Mouse (Mus musculus) cerebellum, adult 2 months (tissue): ENCODE data around the gene Slc7a14. TPM values are rescaled to one million over a fixed set of nuclear protein-coding genes. Genes with fewer than 3 reads are reported as not detected.
A peak's percentile ranks its signal among the peaks of the same experiment; 100 is the strongest.

Experiments used
- DNase-seq, 2 experiments: peaks; one replicate each; pipeline ENCODE4 v3.0.0; 2021
- H3K27ac ChIP-seq: fragments of 200-500 bp; 2 replicates; pipeline ENCODE4 v1.5.1; 2012; ENCODE audit warnings: low read length, control low read depth, inconsistent platforms; ENCODE audit not compliant: insufficient read depth
- H3K27me3 ChIP-seq: fragments of 200-500 bp; 2 replicates; pipeline ENCODE4 v1.6.1; 2012; ENCODE audit warnings: inconsistent platforms, mild to moderate bottlenecking, low read length, moderate library complexity; ENCODE audit not compliant: control insufficient read depth, insufficient read depth
- H3K4me1 ChIP-seq: fragments of 200-500 bp; 2 replicates; pipeline ENCODE4 v1.6.1; 2011; ENCODE audit warnings: low read length; ENCODE audit not compliant: control insufficient read depth, insufficient read depth
- H3K4me3 ChIP-seq: fragments of 200-500 bp; replicated peaks from 2 replicates; pipeline ENCODE3; 2011; ENCODE audit warnings: mild to moderate bottlenecking, low read depth, low read length, control low read depth; ENCODE audit not compliant: insufficient read depth
- CTCF ChIP-seq: fragments of 200-500 bp; IDR thresholded peaks from 2 replicates; pipeline ENCODE4 v1.5.1; 2011; ENCODE audit warnings: low read depth, mild to moderate bottlenecking, control low read depth, low read length, moderate library complexity, borderline replicate concordance; ENCODE audit not compliant: insufficient read depth
- POLR2A ChIP-seq: fragments of 200-500 bp; IDR thresholded peaks from 2 replicates; pipeline ENCODE4 v1.6.1; 2011; ENCODE audit warnings: low read length, control low read depth, borderline replicate concordance; ENCODE audit not compliant: insufficient read depth
- WGBS: fragments of 180-500 bp; shearing (Covaris S2); methylation state at CpG from one replicate; pipeline ENCODE4 v1.1.7; 2018; 5-methylcytosine and 5-hydroxymethylcytosine counted together
- polyA plus RNA-seq: library from polyadenylated mRNA; depleted of rRNA; stranded (reverse); fragments of >200 nt; gene quantifications from 2 replicates; pipeline ENCODE4 v1.2.3, GENCODE M21; 2012

Slc7a14 gene
- polyA plus RNA-seq, 1 experiment, result 30.0 TPM

DNA sequence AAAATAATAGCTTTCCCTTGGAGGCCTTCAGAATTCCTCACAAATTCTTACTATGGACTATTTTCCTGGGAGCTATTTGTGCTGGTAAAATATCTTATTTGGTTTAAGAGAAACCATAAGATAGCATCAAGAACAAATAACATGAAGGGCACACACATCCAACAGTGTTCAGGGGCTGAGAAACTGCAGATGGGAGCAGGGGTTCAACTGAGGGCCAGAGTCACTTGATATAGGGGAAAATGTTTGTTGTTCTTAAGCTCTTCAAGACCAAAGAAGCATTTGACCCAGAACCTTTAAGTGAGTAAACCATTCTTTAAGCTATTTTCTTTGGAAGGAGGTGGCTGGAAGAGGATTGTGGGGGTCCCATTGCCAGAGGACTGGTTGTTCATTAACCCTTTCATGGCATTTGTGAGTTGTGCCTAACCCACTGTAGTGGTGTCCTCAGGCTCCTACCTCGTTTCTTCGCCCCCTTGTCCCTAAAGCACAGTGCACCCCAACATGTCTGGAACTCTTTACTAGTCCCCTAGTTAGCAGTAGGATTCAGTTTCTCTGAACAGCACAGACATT lies 76.3 kb downstream of the Slc7a14 start:
- H3K4me3 ChIP-seq, result no peak overlapping the region
- H3K27me3 ChIP-seq, result no peaks in the 10 kb centered on the region
- WGBS, result 85% methylated on average over 2 of the region's 2 CpGs
- H3K27ac ChIP-seq, result no peak overlapping the region
- no peak for DNase-seq
- no peak for TF ChIP-seq POLR2A
- TF ChIP-seq CTCF, result no peak
- H3K4me1 ChIP-seq, result no peaks in the 10 kb centered on the region

GRCm38 (mm10) chr3:31229281-31229680 lies 80.9 kb downstream of the Slc7a14 start:
- 51% methylated on average over 5 of the region's 5 CpGs for WGBS
- no peak for DNase-seq
- no peak overlapping the region for H3K4me3 ChIP-seq
- H3K27ac ChIP-seq, result peak overlapping the region; percentile 48; the same call in 1 of the 2 replicates
- H3K27me3 ChIP-seq, result no peaks in the 10 kb centered on the region
- H3K4me1 ChIP-seq, result no peaks in the 10 kb centered on the region
- TF ChIP-seq CTCF, result no peak

DNA sequence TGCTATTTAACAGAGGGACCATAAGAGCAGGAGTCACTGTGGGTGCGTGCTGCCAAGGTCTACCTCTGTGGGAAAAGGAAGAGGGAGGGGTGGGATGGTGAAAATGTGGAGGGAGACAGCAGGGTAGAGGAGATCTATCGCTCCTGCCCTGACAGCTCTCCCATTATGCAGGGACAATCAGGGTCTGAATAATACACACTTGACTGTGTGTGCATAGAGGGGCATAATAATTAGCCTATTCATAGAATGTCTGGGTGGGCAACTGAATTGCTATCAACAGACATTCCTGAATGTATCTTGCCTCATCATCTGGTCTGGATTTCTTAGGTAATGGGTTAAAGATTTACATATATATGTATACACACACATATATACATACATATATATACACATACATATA lies 81.7 kb downstream of the Slc7a14 start:
- 38% methylated on average over 2 of the region's 2 CpGs for WGBS
- Histone ChIP-seq H3K27ac (no peak overlapping the region), H3K4me1 (no peaks in the 10 kb centered on the region), H3K27me3 (no peaks in the 10 kb centered on the region), H3K4me3 (no peak overlapping the region)
- TF ChIP-seq POLR2A (no peak), CTCF (no peak)
- no peak for DNase-seq

DNA sequence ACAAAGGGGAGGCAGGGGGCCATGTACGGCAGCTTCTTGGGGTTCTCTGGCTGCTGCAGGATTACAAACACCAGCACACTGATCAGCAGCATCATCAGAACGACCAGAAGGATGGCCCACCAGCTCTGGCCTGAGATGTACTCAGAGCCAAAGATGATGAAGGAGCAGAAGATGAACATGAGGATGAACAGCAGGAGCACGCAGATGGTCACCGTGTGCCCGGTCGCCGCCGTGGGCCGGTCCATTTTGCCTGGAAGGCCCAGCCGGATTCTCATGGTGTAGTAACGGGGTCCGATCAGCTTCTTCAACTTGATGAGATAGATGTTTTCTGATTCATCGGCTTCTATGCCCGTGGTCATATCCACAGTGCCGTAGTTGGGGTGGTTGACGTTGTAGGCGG lies 86.6 kb downstream of the Slc7a14 start:
- H3K4me1 ChIP-seq, result no peaks in the 10 kb centered on the region

GRCm38 (mm10) chr3:31220040-31220439 lies 90.1 kb downstream of the Slc7a14 start:
- Histone ChIP-seq H3K4me3 (no peak overlapping the region), H3K27ac (no peak overlapping the region), H3K4me1 (no peaks in the 10 kb centered on the region), H3K27me3 (no peaks in the 10 kb centered on the region)
- no peak for TF ChIP-seq POLR2A
- no peak for TF ChIP-seq CTCF
- DNase-seq, result no peak
- WGBS, result 93% methylated on average over 4 of the region's 4 CpGs

More for the DNA sequence above, 86.6 kb downstream of the Slc7a14 start:
- H3K4me3 ChIP-seq, result no peak overlapping the region
- no peak overlapping the region for H3K27ac ChIP-seq
- WGBS, result 87% methylated on average over 17 of the region's 17 CpGs
- H3K27me3 ChIP-seq, result no peaks in the 10 kb centered on the region
- no peak for TF ChIP-seq CTCF
- no peak for TF ChIP-seq POLR2A
- peak; percentile 31 to 40 for DNase-seq

DNA sequence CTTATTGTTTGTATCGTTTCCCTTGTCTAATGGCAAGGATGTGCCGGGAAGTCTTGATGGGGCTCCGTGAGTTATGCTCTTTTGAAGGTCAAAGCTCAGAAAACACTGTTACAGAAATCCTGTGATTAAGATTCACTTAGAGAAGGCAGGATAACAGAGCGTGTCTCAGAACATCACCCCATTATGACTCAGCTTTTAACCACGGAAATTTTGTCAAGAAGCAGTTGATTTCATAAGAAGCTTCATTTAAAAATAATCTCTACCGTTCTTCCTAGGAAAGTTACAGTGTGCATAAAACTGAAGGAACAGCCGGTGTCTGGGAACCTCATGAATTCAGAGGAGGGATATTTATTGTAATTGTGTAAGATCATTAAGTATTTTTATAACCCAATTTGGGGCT lies 90.7 kb downstream of the Slc7a14 start:
- WGBS, result 92% methylated on average over 7 of the region's 7 CpGs
- TF ChIP-seq POLR2A (no peak), CTCF (no peak)

DNA sequence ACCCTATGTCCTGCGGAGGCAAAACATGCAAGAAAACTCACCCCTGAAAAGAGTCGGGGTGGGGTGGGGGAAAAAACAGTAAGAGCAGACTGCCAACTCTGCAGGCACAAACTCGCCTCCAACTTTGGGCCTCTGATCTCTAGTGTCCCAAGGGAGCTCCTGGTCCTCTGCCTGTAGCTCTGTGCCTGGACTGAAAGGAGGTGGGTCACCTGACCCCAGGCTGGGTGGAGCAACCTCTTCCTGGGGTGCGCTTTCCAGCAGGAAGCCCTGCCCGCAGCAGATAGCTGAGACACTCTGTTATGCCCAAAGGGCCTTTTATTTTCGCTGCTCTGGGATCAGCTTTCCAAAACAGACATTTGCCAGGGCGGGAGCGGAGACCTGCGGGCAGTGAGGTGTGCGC lies 92.7 kb downstream of the Slc7a14 start:
- no peak overlapping the region for H3K27ac ChIP-seq
- DNase-seq, result no peak
- TF ChIP-seq POLR2A, result no peak
- no peak for TF ChIP-seq CTCF
- WGBS, result 72% methylated on average over 10 of the region's 10 CpGs
- no peaks in the 10 kb centered on the region for H3K27me3 ChIP-seq
- H3K4me1 ChIP-seq, result peaks cover 13% of the 10 kb centered on the region
- no peak overlapping the region for H3K4me3 ChIP-seq

More for the DNA sequence above, 90.7 kb downstream of the Slc7a14 start:
- no peak for DNase-seq
- no peak overlapping the region for H3K4me3 ChIP-seq
- H3K27ac ChIP-seq, result no peak overlapping the region
- H3K27me3 ChIP-seq, result no peaks in the 10 kb centered on the region
- H3K4me1 ChIP-seq, result no peaks in the 10 kb centered on the region; the same call in 1 of the 2 replicates

- H3K27ac ChIP-seq, result peak overlapping the region; percentile 97
- WGBS, result 4% methylated on average over 3 of the region's 3 CpGs
Observed at GRCm38 (mm10) chr3:31213802-31214201, 96.4 kb downstream of the Slc7a14 start.

More at GRCm38 (mm10) chr3:31213802-31214201, 96.4 kb downstream of the Slc7a14 start:
- DNase-seq, result peak; percentile 74 to 83
- Histone ChIP-seq H3K27me3 (no peaks in the 10 kb centered on the region), H3K4me1 (peaks cover 17% of the 10 kb centered on the region), H3K4me3 (no peak overlapping the region)
- TF ChIP-seq CTCF (no peak), POLR2A (peak; percentile 37; the same call in 1 of the 2 replicates)
